Mouse (Mus musculus): ENCODE data around the gene Gm7879.

Gene Gm7879

DNA sequence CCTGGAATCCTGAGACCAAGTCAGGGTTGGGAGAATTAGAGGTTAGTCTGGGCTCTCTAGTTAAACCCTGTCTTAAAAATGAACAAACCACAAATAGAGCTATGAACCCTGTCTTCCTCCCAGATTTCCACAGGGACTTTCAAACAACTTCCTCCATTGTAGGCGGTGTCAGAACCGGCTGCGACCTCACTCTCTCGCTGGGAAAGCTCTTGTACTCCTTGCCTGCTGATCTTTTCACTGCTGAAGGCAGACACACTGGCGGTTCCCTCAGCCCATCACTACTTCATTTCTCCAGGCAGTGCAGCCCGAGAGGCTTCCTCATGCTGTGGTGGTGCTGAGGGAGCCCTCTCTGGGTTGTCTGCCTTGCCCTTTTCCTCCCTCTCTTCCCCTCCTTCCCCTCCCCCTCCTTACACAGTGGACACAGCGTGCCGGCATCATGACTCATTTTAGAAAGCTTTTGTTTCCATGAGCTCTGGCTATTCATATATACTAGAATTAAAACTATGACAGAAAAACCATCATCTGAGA, 35.9 kb downstream of the Gm7879 start:
- no peak for DNase-seq (ENCODE audit: low spot score)

DNA sequence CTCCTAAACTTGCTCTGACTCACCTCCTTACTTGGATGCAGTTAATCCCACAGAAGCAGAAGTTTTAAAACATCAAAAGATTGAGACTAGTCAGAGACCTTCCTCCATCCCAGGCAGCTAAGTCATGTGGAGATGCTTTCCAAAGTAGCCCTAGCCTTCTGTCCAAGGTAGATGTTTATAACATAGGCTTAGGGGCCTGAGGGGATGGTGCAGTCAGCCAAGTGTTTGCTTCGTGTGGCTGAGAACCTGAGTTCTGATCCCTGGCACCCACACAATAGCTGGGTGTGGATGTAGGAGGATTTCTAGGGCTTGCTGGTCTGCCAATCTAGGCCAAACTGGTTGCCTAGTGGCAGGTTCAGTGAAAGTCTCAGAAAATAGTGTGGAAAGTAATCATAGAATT, 40.3 kb downstream of the Gm7879 start:
- DNase-seq (ENCODE audit: low spot score), result no peak

DNA sequence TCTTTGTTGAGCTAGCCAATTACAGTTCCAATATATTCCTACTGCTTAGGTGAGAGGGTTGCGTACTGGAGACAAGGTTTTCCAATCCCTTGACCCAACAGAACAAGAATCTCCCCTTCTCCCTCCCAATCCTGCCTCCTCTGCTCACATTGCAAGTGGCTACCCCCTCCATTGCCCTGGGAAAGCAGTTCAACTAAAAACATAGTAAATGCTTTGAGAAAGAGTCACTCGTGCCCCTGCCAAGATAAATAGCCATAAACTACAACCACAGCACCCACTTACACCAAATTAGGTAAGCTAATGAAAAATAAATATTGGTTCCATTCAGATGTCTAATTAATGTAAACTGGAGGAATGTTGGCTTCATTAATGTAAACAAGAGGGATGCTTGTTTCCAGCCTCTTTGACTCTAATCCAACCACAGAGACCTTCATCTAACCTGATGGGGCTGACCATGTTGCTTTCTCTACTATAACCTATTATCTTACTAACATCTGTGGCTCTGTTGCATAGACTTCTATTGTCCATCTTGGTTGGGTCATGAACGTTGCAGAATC, 47.0 kb downstream of the Gm7879 start:
- no peak for DNase-seq (ENCODE audit: low spot score)

DNA sequence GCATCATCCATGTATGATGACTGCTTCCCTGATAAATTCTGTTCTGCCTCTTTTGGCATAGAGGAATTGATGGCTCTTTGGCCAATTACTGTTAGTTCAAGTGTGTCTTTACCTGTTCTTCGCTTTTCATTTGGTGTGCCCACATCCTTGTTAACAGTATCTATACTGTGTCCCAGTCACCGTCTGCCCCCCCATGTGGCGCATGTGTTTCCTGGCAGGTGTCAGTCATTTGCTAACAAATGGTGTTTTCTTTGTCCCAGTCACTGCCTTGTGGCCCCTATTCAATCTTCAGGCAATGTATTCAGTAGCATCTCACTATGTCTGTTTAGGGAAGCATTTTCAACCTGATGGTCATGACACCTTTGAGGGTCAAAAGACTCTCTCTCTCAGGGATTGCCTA, 48.1 kb downstream of the Gm7879 start:
- DNase-seq (ENCODE audit: low spot score), result no peak

Data from ovary, postnatal 10 days (tissue).